Mouse (Mus musculus) lung, adult 2 months (tissue): Measurements from ENCODE around the gene Arrdc1.

Experiments used
- CTCF ChIP-seq: fragments of 200-500 bp; IDR thresholded peaks from 2 replicates; pipeline ENCODE4 v1.5.1; 2011; ENCODE audit warnings: mild to moderate bottlenecking, low read length, control low read depth; ENCODE audit not compliant: insufficient read depth
- POLR2A ChIP-seq: fragments of 200-500 bp; IDR thresholded peaks from 2 replicates; pipeline ENCODE4 v1.6.1; 2011; ENCODE audit warnings: low read depth, mild to moderate bottlenecking, control low read depth, low read length, borderline replicate concordance; ENCODE audit errors: extremely low read depth

DNA sequence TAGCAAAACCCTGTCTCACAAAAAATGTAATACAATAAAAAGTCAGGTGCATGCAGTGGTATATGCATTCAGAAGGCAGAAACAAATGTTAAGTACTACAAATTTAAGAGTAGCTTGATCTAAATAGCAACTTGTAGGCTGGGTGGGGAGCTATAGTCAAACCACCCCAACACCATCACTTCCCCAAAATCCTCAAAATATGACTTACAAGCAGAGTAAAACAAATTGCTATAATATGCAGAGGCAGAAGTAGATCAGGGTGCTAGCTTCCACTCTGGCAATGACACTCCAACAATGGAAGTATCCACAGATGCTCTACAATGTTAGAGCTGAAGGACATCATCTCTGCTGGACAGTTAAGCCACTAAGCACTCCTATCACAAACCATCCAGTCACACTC is 22.5 kb downstream of the Arrdc1 start:
- no peak for TF ChIP-seq CTCF
- no peak for TF ChIP-seq POLR2A
